In the genomic region with DNA sequence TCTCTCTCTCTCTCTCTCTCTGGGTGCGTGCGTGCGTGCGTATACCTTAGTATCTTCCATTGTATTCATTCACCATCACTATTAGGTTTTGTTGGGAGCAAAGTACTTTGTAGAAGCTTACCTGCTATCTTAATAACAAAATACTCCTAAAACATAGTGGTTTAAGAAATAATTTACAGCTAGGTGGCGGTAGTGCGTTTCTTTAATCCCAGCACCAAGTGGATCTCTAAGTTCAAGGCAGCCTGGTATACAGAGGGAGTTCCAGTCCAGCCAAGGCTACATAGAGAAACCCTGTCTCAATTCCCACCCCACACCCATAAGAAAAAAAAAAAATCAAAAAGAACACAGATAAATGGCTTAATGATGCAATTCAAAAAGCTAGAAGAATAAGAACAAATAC, we compare ENCODE assay signal across 8 mouse cellular contexts. TPM values are rescaled to one million over a fixed set of nuclear protein-coding genes. Genes with fewer than 3 reads are reported as not detected.
DNase-seq lines count a peak whose midpoint lies in the region; ATAC-seq and TF ChIP-seq lines count a peak whose summit lies in the region.

No protein-coding gene starts in this region.

- H3K4me3 ChIP-seq in liver, adult 2 months (ENCODE audit: insufficient read depth, low read depth, low read length): no peak overlapping the region
- H3K4me3 ChIP-seq in liver, embryonic 11.5 days (ENCODE audit: low read depth, low read length): no peak overlapping the region
- H3K4me3 ChIP-seq in lung, postnatal 0 days (ENCODE audit: low read depth, low read length): no peak overlapping the region

- no peak overlapping the region for H3K9ac ChIP-seq in liver, adult 2 months (ENCODE audit: low read depth, low read length)
- H3K9ac ChIP-seq in liver, embryonic 11.5 days (ENCODE audit: low read depth, low read length): no peak overlapping the region
- H3K9ac ChIP-seq in lung, postnatal 0 days (replicated peaks; ENCODE audit: low read depth): no peak overlapping the region

- WGBS in liver, adult 2 months: 84% methylated on average over 6 of the region's 6 CpGs
- 75% methylated on average over 6 of the region's 6 CpGs for WGBS in liver, embryonic 11.5 days
- WGBS in lung, postnatal 0 days: 81% methylated on average over 6 of the region's 6 CpGs

- no peaks in the 10 kb centered on the region for H3K27me3 ChIP-seq in liver, adult 2 months (ENCODE audit: control insufficient read depth, insufficient read depth, low read length)
- no peaks in the 10 kb centered on the region for H3K27me3 ChIP-seq in liver, embryonic 11.5 days (replicated peaks; ENCODE audit: control insufficient read depth, insufficient read depth, low read length)
- no peaks in the 10 kb centered on the region for H3K27me3 ChIP-seq in lung, postnatal 0 days (replicated peaks; ENCODE audit: insufficient read depth, low read length)

- TF ChIP-seq EP300 in lung, postnatal 0 days (IDR thresholded peaks at IDR 0.05): no peak

- H3K79me2 ChIP-seq in liver, adult 2 months (ENCODE audit: control insufficient read depth, insufficient read depth, low read length): peaks cover 7% of the 10 kb centered on the region; the same call in 1 of the 2 replicates

- 0 out of 2 replicates have a peak, but pooled peaks have one; percentile 19 for TF ChIP-seq CTCF in liver, adult 2 months (IDR thresholded peaks at IDR 0.05; ENCODE audit: low read depth, low read length)
- peak; percentile 22; the same call in 1 of the 2 replicates for TF ChIP-seq CTCF in brain, embryonic 14.5 days (IDR thresholded peaks at IDR 0.05; ENCODE audit: borderline replicate concordance, extremely low read depth, insufficient read depth, insufficient read length)
- TF ChIP-seq CTCF in lung, postnatal 0 days (IDR thresholded peaks at IDR 0.05): peak; percentile 66

- no peak overlapping the region for H3K27ac ChIP-seq in liver, adult 2 months (replicated peaks; ENCODE audit: insufficient read depth, low read depth, low read length)
- no peak overlapping the region for H3K27ac ChIP-seq in liver, embryonic 11.5 days (ENCODE audit: low read depth, low read length)
- H3K27ac ChIP-seq in lung, postnatal 0 days (ENCODE audit: low read length): no peak overlapping the region

- H3K9me3 ChIP-seq in liver, embryonic 11.5 days (ENCODE audit: control insufficient read depth, low read length): no peaks in the 10 kb centered on the region
- H3K9me3 ChIP-seq in lung, postnatal 0 days (ENCODE audit: low read length): no peaks in the 10 kb centered on the region

- DNase-seq in cerebellum, postnatal 10 days: peak; percentile 44 to 73
- DNase-seq in cerebellum, adult 9-11 months: no peak
- peak; percentile 62 for DNase-seq in liver, adult 2 months (ENCODE audit: extremely low read depth, low read depth, low spot score)
- DNase-seq in liver, embryonic 11.5 days (ENCODE audit: low spot score): no peak
- peak; percentile 74 for DNase-seq in brain, embryonic 14.5 days (ENCODE audit: low read depth)
- peak; percentile 84 for DNase-seq in lung, postnatal 0 days (ENCODE audit: low spot score)
- no peak for DNase-seq in ovary, postnatal 14 days (ENCODE audit: low spot score)
- DNase-seq in testis, postnatal 14 days (ENCODE audit: low spot score): no peak

- no peak for ATAC-seq in liver, embryonic 11.5 days (replicated peaks; ENCODE audit: low FRiP score)
- no peak for ATAC-seq in lung, postnatal 0 days

- H3K4me1 ChIP-seq in liver, adult 2 months (ENCODE audit: control insufficient read depth, insufficient read depth, low read length): peaks cover 2% of the 10 kb centered on the region; the same call in 1 of the 2 replicates
- no peaks in the 10 kb centered on the region for H3K4me1 ChIP-seq in liver, embryonic 11.5 days (replicated peaks; ENCODE audit: control insufficient read depth, insufficient read depth, low read length)
- no peaks in the 10 kb centered on the region for H3K4me1 ChIP-seq in lung, postnatal 0 days (ENCODE audit: insufficient read depth, low read depth, low read length)

- no peaks in the 10 kb centered on the region for H3K36me3 ChIP-seq in liver, adult 2 months (ENCODE audit: control insufficient read depth, insufficient read depth, low read length)
- no peaks in the 10 kb centered on the region; the same call in 1 of the 2 replicates for H3K36me3 ChIP-seq in liver, embryonic 11.5 days (ENCODE audit: control insufficient read depth, insufficient read depth, low read length)
- H3K36me3 ChIP-seq in lung, postnatal 0 days (ENCODE audit: insufficient read depth, low read length): no peaks in the 10 kb centered on the region

- H3K4me2 ChIP-seq in liver, embryonic 11.5 days: no peak overlapping the region
- no peak overlapping the region for H3K4me2 ChIP-seq in lung, postnatal 0 days (replicated peaks; ENCODE audit: low read depth, low read length)

- TF ChIP-seq POLR2A in liver, adult 2 months (IDR thresholded peaks at IDR 0.05; ENCODE audit: extremely low read depth, insufficient read depth, low read length): no peak
- no peak for TF ChIP-seq POLR2A in brain, embryonic 14.5 days (IDR thresholded peaks at IDR 0.05; ENCODE audit: borderline replicate concordance, extremely low read depth, insufficient read depth, insufficient read length, poor library complexity, severe bottlenecking)

RNA-seq across cellular contexts. Expression of gene Tfcp2, which starts 13.9 kb away (rescaled TPM):
- total RNA-seq in liver, adult 2 months (2014; rRNA removed): 4.0 and 5.9 TPM in 2 replicates
- 3.9 and 5.8 TPM in 2 replicates for polyA plus RNA-seq in liver, adult 2 months (2012; rRNA removed)
- 12.8 and 13.0 TPM in 2 replicates for polyA plus RNA-seq in liver, embryonic 11.5 days (2014; fragmentation: Nextera tagmentation; extraction: Ambion mirVana)
- 27.3 and 32.3 TPM in 2 replicates for polyA plus RNA-seq in brain, embryonic 14.5 days (2012; rRNA removed)
- polyA plus RNA-seq in lung, postnatal 0 days (2015; fragmentation: Nextera tagmentation; extraction: Ambion mirVana): 13.9 and 16.6 TPM in 2 replicates

RNA-seq across cellular contexts. Expression of gene Csrnp2, which starts 42.6 kb away (rescaled TPM):
- total RNA-seq in liver, adult 2 months (2014; rRNA removed): 0.92 and 1.1 TPM in 2 replicates
- polyA plus RNA-seq in liver, adult 2 months (2012; rRNA removed): 0.78 and 1.1 TPM in 2 replicates
- 6.5 and 7.5 TPM in 2 replicates for polyA plus RNA-seq in liver, embryonic 11.5 days (2014; fragmentation: Nextera tagmentation; extraction: Ambion mirVana)
- 40.2 and 40.9 TPM in 2 replicates for polyA plus RNA-seq in brain, embryonic 14.5 days (2012; rRNA removed)
- polyA plus RNA-seq in lung, postnatal 0 days (2015; fragmentation: Nextera tagmentation; extraction: Ambion mirVana): 4.7 and 4.9 TPM in 2 replicates

Comparison
In these comparisons a context has a peak if more than half of its experiments do, and no peak if none do; other contexts are left out.
1. DNase-seq: peak in cerebellum, postnatal 10 days (2 of 2), liver, adult 2 months (single experiment), brain, embryonic 14.5 days (single experiment) and lung, postnatal 0 days (single experiment); none in cerebellum, adult 9-11 months (single experiment), liver, embryonic 11.5 days (single experiment), ovary, postnatal 14 days (single experiment) and testis, postnatal 14 days (single experiment).
2. Peak in every context shown above with its lines, with median percentiles within 50 percentile points of each other: CTCF ChIP-seq.